Mouse (Mus musculus) liver, adult 2 months (tissue): Measurements from ENCODE around the gene Dctd.

Experiments used
- CTCF ChIP-seq: fragments of 200-500 bp; IDR thresholded peaks from 2 replicates; pipeline ENCODE4 v1.5.1; 2011; ENCODE audit warnings: low read depth, low read length, control low read depth
- POLR2A ChIP-seq: fragments of 200-500 bp; IDR thresholded peaks from 2 replicates; pipeline ENCODE4 v1.6.1; 2011; ENCODE audit warnings: low read length, control low read depth; ENCODE audit not compliant: insufficient read depth; ENCODE audit errors: extremely low read depth

GRCm38 (mm10) chr8:48109856-48110780 is 11.2 kb downstream of the Dctd start:
- TF ChIP-seq CTCF (no peak), POLR2A (no peak)
